In the genomic region with DNA sequence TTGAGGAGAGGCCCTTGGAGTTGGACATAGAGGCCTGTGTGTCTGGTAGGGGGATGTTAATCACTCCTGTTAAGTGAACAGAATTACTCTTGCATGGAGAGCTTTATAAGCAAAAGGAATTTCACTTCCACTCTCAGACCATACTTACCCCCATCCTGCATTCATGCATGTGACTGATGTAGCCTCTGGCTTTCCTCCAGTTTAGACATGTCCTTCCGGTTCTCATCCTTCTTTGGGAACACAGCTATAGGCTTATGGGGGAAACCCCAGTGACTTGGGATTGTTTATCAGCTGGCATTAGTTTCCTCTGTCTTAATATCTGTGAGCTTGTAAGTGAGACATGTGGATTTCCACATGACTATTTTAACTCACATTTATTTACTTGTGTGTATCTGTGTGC, we compare ENCODE assay signal across 20 mouse cellular contexts.
DNase-seq lines count a peak whose midpoint lies in the region; ATAC-seq lines count a peak whose summit lies in the region.
"Had no signal": no experiment of that assay in that cellular context is flagged by ENCODE, and none has a peak within 500 bp of the region (broad histone marks: within the 10 kb centered on the region; RNA-seq: fewer than 3 reads in every experiment).

No protein-coding gene starts in this region.

- H3K36me3 ChIP-seq in heart, embryonic 13.5 days = no peaks in the 10 kb centered on the region
- H3K36me3 ChIP-seq in kidney, embryonic 14.5 days (ENCODE audit: control insufficient read depth, insufficient read depth, low read length) = no peaks in the 10 kb centered on the region
- H3K36me3 ChIP-seq in lung, embryonic 15.5 days = no peaks in the 10 kb centered on the region
- no peaks in the 10 kb centered on the region for H3K36me3 ChIP-seq in intestine, embryonic 16.5 days (ENCODE audit: control insufficient read depth, insufficient read depth, low read length)
- H3K36me3 ChIP-seq: forebrain, embryonic 15.5 days; hindbrain, embryonic 13.5 days; liver, embryonic 15.5 days; midbrain, embryonic 12.5 days; neural tube, embryonic 15.5 days had no signal

- 22% methylated on average over 1 of the region's 1 CpGs for WGBS in heart, embryonic 13.5 days
- 82% methylated on average over 1 of the region's 1 CpGs for WGBS in kidney, embryonic 14.5 days
- 38% methylated on average over 1 of the region's 1 CpGs for WGBS in lung, embryonic 15.5 days
- WGBS in intestine, embryonic 16.5 days = 50% methylated on average over 1 of the region's 1 CpGs

- ATAC-seq in heart, embryonic 13.5 days (ENCODE audit: extremely low read depth, insufficient number of reproducible peaks, low FRiP score, low TSS enrichment) = no peak; the same call in 1 of the 2 replicates
- no peak for ATAC-seq in kidney, embryonic 14.5 days (ENCODE audit: low FRiP score, low TSS enrichment)
- ATAC-seq in lung, embryonic 15.5 days (ENCODE audit: borderline replicate concordance, extremely low read depth, low FRiP score, low TSS enrichment) = peak; percentile 72; the same call in 1 of the 2 replicates
- peak; percentile 26; the same call in 1 of the 2 replicates for ATAC-seq in intestine, embryonic 16.5 days
- ATAC-seq: forebrain, embryonic 15.5 days had no signal

- H3K4me2 ChIP-seq in heart, embryonic 13.5 days = no peak overlapping the region
- no peak overlapping the region for H3K4me2 ChIP-seq in kidney, embryonic 14.5 days (replicated peaks; ENCODE audit: low read depth, low read length)
- H3K4me2 ChIP-seq in lung, embryonic 15.5 days = no peak overlapping the region
- H3K4me2 ChIP-seq in intestine, embryonic 16.5 days (ENCODE audit: low read depth, low read length) = no peak overlapping the region
- H3K4me2 ChIP-seq: forebrain, embryonic 15.5 days; hindbrain, embryonic 13.5 days; liver, embryonic 15.5 days; midbrain, embryonic 12.5 days; neural tube, embryonic 15.5 days had no signal

- DNase-seq in heart, postnatal 10 days = no peak
- no peak for DNase-seq in kidney, postnatal 10 days
- no peak for DNase-seq in lung, postnatal 14 days
- DNase-seq: adrenal gland, postnatal 36 days; cerebellum, adult 9-10 months; layer of hippocampus, adult 9-11 months; liver; right cerebral cortex, adult 18-20 months; right cerebral cortex, postnatal 4 days; thymus, postnatal 25 days had no signal

- H3K27ac ChIP-seq in heart, embryonic 13.5 days (replicated peaks) = peak overlapping the region; percentile 53
- 0 out of 2 replicates have a peak overlapping the region, but pooled peaks have one; percentile 4 for H3K27ac ChIP-seq in kidney, embryonic 14.5 days (ENCODE audit: low read depth, low read length)
- peak overlapping the region; percentile 19; the same call in 1 of the 2 replicates for H3K27ac ChIP-seq in lung, embryonic 15.5 days
- H3K27ac ChIP-seq in intestine, embryonic 16.5 days (ENCODE audit: low read length) = peak overlapping the region; percentile 10; the same call in 1 of the 2 replicates
- H3K27ac ChIP-seq: forebrain, embryonic 15.5 days; hindbrain, embryonic 13.5 days; left cerebral cortex, adult 2 months; liver, embryonic 15.5 days; midbrain, embryonic 12.5 days; neural tube, embryonic 15.5 days had no signal

- intact Hi-C loops in heart, postnatal 10 days (cut with DNase I) = no loop called here

- H3K9ac ChIP-seq in heart, embryonic 13.5 days = no peak overlapping the region
- H3K9ac ChIP-seq in kidney, embryonic 14.5 days (ENCODE audit: low read depth, low read length) = no peak overlapping the region
- no peak overlapping the region for H3K9ac ChIP-seq in lung, embryonic 15.5 days
- no peak overlapping the region for H3K9ac ChIP-seq in intestine, embryonic 16.5 days (ENCODE audit: low read depth, low read length)
- H3K9ac ChIP-seq: forebrain, embryonic 15.5 days; hindbrain, embryonic 13.5 days; liver, embryonic 15.5 days; midbrain, embryonic 12.5 days; neural tube, embryonic 15.5 days had no signal

- no peak overlapping the region for H3K4me3 ChIP-seq in heart, embryonic 13.5 days
- no peak overlapping the region for H3K4me3 ChIP-seq in kidney, embryonic 14.5 days (ENCODE audit: low read length)
- no peak overlapping the region for H3K4me3 ChIP-seq in lung, embryonic 15.5 days
- H3K4me3 ChIP-seq in intestine, embryonic 16.5 days (ENCODE audit: low read length) = no peak overlapping the region
- H3K4me3 ChIP-seq: forebrain, embryonic 15.5 days; hindbrain, embryonic 13.5 days; left cerebral cortex, adult 2 months; liver, embryonic 15.5 days; midbrain, embryonic 12.5 days; neural tube, embryonic 15.5 days had no signal

- H3K4me1 ChIP-seq in heart, embryonic 13.5 days = peaks cover 35% of the 10 kb centered on the region
- peaks cover 6% of the 10 kb centered on the region; the same call in 1 of the 2 replicates for H3K4me1 ChIP-seq in kidney, embryonic 14.5 days (ENCODE audit: control insufficient read depth, insufficient read depth, low read length)
- peaks cover 15% of the 10 kb centered on the region; the same call in 1 of the 2 replicates for H3K4me1 ChIP-seq in lung, embryonic 15.5 days
- peaks cover 13% of the 10 kb centered on the region for H3K4me1 ChIP-seq in intestine, embryonic 16.5 days (ENCODE audit: control insufficient read depth, insufficient read depth, low read length)
- H3K4me1 ChIP-seq: forebrain, embryonic 15.5 days had no signal

- H3K9me3 ChIP-seq in heart, embryonic 13.5 days = no peaks in the 10 kb centered on the region
- H3K9me3 ChIP-seq in kidney, embryonic 14.5 days (ENCODE audit: control insufficient read depth, low read length) = no peaks in the 10 kb centered on the region
- no peaks in the 10 kb centered on the region for H3K9me3 ChIP-seq in lung, embryonic 15.5 days
- H3K9me3 ChIP-seq in intestine, embryonic 16.5 days (ENCODE audit: control insufficient read depth, low read length) = no peaks in the 10 kb centered on the region
- H3K9me3 ChIP-seq: forebrain, embryonic 15.5 days; hindbrain, embryonic 13.5 days; liver, embryonic 15.5 days; midbrain, embryonic 12.5 days; neural tube, embryonic 15.5 days had no signal

- no peaks in the 10 kb centered on the region for H3K27me3 ChIP-seq in heart, embryonic 13.5 days (replicated peaks)
- H3K27me3 ChIP-seq in kidney, embryonic 14.5 days (ENCODE audit: control insufficient read depth, insufficient read depth, low read length) = no peaks in the 10 kb centered on the region; the same call in 1 of the 2 replicates
- H3K27me3 ChIP-seq in lung, embryonic 15.5 days = no peaks in the 10 kb centered on the region
- H3K27me3 ChIP-seq in intestine, embryonic 16.5 days (replicated peaks; ENCODE audit: control insufficient read depth, insufficient read depth, low read length) = no peaks in the 10 kb centered on the region
- H3K27me3 ChIP-seq: hindbrain, embryonic 13.5 days; liver, embryonic 15.5 days; midbrain, embryonic 12.5 days had no signal

Comparison
In these comparisons a context has a peak if more than half of its experiments do, and no peak if none do; other contexts are left out.
1. ATAC-seq: peak in lung, embryonic 15.5 days (single experiment) and intestine, embryonic 16.5 days (single experiment); none in heart, embryonic 13.5 days (single experiment) and kidney, embryonic 14.5 days (single experiment).
2. Peak in every context shown above with its lines, with median percentiles within 50 percentile points of each other: H3K27ac ChIP-seq.